Mouse (Mus musculus): ENCODE results near the gene Adm2.

The Adm2 gene

DNA sequence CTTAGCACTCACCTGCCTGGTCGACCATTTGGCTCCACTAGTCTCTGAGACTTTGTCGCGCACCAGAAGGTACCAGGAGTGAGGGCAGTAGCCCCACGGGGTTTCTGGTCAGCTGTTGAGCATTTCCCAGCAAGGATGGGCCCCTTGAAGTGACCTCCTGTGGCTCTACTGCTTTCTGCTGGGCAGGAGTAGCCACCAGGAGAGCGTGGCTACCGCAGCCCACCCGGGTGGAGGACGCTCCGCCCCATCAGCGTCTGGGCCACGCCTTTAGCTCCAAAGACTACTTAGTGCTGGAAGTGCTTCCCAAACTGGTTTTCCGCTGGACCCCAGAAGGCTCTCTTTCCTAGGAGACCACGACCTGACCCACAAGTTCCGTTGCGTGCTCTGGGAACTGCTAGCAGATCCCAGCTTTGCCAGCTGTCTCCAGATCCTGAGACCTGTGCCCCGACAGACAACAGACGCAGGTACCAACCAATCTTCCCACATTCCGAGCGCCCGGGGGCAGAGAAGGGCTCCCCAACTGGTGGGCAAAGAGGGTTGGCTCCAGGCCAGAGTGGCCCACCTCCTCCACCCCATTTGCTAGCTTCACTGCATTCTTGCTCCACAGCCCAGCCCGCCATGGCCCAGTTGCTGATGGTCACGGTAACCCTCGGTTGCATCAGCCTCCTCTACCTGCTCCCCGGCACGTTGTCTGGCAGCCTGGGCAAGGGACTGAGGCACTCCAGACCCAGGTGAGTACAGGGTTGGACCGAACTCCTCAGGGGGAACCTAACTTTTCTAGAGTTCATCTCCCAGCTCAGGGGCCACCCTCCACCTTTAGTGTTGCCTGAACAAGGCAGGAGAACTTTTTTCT, at the start of gene Adm2:
Gene Adm2, plus strand, starts transcription at position 51 of the 853 bp plus-strand sequence.
- DNase-seq, result no peak

- DNase-seq, result no peak
Measured at GRCm38 (mm10) chr15:89275497-89275896, 47.0 kb upstream of the Adm2 start.

DNA sequence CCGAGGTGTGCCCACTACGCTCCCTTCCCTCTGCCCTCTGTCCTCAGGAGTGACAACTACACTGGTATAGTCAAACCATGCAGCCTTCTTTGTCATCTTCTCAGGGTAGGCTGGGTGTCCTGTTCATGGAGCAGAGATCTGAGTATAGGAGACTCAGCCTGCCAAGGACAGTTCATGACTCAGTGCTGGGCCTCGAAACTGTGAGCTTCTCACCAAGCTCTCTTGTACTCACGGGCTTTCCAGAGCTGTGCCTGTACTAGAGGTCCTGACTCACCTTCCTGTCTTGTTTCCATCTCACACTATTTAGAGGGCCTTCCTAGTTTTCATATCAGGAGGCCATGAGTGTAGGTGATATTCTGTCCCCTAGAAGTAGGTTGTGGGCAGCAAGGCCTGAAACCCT, 45.2 kb upstream of the Adm2 start:
- DNase-seq, result no peak

GRCm38 (mm10) chr15:89282546-89282945, 40.0 kb upstream of the Adm2 start:
- no peak for DNase-seq

DNA sequence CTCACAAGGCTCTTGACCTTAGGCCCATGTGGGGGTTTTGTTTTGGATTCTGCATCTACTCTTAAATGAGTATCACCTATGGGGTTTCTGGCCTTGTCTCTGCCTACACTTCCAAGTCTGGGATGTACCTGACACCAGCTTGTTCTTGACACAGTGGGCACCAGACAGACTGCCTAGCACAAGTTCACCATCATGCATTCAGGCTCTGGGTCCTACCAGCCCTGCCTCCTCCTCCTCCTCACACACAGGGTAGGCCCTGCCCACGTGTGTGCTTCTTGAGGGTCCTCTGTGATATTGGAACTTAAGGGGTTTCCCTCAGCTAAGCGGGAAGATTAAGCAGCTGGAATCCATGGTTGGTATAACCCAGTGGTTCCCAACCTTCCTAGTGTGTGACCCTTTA, 38.4 kb upstream of the Adm2 start:
- no peak for DNase-seq

- peak in 1 of 2 experiments; percentile 46 for DNase-seq
Measured at GRCm38 (mm10) chr15:89285004-89285403, 37.5 kb upstream of the Adm2 start.

DNA sequence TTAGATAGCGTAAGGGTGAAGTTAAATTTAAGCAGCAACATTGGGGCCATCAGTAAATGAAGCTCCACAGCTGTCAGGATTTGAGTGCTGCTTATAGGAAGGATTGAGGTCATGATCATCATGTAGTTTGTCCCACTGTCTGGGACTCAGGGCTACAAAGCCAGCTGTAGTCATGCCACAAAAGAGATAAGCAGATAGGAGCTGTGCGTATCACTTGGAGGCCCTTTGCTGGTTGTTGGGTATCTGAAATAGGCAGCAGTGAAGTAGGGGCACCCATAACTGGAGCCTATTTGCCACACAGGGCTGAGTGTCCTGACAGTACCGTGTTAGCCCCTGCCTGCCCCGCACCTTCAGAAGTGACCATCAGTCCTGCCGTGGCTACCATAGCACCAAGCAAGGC, 37.0 kb upstream of the Adm2 start:
- DNase-seq, result no peak

DNA sequence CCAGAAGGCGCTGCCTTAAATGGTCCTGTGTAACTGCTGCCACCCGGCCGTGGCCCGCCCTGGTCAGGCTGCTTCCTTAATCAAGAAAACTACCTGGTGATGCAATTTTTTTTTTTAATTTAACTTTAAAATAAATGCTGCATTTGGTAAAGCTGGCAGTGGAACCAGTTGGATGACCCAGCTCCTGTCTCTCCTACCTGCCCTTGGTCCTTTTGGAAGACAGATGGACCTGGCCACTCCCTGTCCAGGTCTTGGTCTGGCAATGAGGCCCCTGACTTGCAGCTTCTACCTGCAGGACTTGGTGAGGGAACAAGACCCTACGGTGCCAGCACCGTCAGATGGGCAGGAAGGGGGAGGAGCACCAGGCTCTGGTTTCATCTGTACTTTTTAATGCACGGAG, 36.4 kb upstream of the Adm2 start:
- peak in 1 of 2 experiments; percentile 50 for DNase-seq

GRCm38 (mm10) chr15:89286582-89286981, 35.9 kb upstream of the Adm2 start:
- DNase-seq, result no peak

DNA sequence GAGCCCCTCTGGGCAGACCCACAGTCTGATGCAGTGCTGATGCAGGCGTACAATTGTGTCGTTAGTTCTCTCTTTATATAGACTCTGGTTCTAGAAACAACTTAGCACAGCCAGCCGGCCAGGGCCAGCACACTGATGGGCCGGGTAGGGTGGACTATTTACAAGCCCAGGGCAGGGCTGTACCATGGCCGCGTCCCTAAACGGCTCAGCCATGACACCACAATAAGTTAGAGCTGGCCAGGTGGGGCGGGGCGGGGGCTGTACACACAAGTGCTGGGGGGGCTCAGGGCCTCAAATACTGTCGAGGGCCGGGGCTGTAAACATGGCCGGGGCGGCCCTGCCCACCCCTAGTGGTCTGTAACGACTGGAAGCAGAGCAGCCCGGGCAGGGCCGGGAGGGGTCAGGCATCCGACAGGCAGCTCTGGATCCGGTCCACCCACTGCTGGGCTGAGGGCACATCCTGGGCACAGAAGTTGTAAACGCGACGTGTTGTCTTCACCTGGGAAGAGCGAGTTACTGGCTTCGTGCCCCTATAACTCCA, 34.2 kb upstream of the Adm2 start:
- DNase-seq, result no peak

GRCm38 (mm10) chr15:89289455-89289854, 33.1 kb upstream of the Adm2 start:
- DNase-seq, result no peak

GRCm38 (mm10) chr15:89291521-89291920, 31.0 kb upstream of the Adm2 start:
- DNase-seq, result no peak

GRCm38 (mm10) chr15:89292795-89293194, 29.7 kb upstream of the Adm2 start:
- DNase-seq, result no peak

DNA sequence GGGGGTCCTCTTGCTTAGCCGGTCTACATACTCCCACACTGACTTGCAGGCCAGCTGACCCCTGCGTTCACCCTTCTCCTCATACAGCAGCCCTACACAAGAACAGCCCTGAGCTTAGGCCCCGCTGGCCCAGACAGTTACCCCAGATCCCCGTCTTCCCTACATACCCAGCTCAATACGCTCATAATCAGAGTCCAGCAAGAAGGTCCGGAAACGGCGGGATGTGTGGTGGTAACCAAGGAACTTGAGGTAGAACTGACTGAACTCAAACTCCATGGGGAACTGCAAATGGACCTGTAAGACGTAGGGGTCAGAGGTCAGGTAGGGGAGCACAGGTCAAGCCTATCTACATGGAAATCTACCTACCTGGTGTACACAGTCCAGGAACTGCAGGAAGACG, 28.7 kb upstream of the Adm2 start:
- DNase-seq, result no peak

GRCm38 (mm10) chr15:89295580-89296165, 26.8 kb upstream of the Adm2 start:
- no peak for DNase-seq

GRCm38 (mm10) chr15:89296465-89296864, 26.1 kb upstream of the Adm2 start:
- DNase-seq, result no peak

- DNase-seq, result no peak
Measured at GRCm38 (mm10) chr15:89297695-89298094, 24.8 kb upstream of the Adm2 start.

DNA sequence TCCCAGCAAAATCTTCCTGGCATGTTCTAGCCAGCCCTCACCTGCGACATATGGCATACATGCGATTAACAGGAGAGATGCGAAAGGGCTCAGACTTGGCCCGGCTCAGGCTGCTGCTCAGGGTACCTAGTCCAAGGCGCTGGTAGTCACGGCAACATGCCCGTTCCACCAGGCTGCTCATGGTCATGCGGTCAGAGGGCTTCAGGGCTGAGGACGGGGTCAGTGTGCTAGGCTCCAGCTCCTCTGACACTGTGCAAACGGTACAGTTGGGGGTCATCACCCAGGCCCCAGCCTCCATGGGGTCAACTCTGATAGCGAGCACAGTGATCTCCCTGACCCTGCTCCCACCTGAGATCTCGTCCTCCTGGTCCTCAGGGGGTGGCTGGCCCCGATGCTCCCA, 22.3 kb upstream of the Adm2 start:
- no peak for DNase-seq

GRCm38 (mm10) chr15:89300600-89300999, 21.9 kb upstream of the Adm2 start:
- no peak for DNase-seq

DNA sequence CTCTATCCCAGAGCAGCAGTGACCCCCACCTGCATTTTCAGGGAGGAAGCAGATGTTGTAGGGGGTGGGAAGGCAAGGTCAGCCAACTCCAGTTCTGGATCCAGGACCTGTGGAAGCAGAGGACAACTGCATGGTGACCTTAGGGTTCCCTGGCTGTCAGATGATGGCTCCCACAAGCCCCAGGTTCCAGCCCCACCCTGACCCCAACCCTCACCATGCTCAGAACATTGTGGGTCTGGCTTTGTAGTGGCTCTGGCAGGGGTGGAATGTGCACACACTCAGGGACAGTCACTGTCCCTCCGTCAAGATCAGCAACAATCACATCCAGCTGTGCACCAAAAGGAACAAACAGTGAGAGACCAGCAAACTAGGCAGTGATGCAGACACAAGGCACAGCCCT, 16.6 kb upstream of the Adm2 start:
- DNase-seq, result no peak

DNA sequence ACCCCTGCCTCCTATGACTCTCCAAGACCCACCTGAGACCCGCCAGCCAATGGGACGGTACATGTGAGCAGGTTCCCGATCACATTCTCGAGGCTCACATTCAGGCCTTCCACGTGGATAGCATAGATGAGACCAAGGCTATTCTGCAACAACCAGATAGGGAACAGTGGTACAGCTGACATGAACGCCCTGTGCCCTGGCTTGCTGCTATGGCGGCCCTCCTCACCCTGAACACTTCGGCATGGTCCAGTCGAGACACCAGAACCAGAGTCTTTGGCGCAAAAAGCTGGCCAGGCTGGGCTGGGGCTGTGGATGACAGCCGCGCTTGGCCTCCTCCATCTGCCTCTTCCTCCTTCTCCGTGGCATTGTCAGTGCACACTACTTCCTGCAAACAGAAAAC, 15.1 kb upstream of the Adm2 start:
- DNase-seq, result no peak

DNA sequence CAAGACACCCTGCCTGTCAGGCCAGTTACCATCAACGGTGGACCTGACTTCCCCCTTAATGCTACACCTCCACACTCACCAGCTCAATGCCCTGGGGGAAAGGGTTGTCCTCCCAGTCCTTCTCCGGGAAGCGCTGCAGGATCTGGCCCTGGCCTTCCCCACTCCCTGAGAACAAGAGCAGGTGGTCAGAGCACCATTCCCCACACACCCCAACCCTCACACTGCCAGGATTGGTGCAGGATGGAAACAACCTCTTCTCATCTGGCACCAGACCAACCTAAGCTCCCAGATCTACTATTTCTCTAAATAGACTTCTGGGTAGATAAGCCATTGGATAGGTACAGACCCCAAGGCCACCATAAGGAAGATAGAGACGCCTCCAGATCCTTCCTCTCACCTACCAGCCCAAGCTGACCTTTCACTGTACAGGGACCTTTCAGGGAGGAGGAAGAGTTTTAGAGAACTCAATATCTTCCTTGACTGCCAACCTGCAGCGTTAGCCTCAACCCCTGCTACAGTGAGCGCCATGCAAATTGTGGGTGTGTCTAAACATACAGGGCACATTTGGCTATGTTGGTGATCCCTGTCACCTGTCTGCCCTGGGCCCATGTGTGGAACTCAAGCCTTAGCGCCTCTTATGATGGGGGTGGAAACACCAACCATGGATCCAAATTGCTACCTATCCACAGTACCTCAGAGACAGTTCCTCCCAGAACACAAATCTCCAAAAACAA, 13.9 kb upstream of the Adm2 start:
- DNase-seq, result peak; percentile 52 to 53

DNA sequence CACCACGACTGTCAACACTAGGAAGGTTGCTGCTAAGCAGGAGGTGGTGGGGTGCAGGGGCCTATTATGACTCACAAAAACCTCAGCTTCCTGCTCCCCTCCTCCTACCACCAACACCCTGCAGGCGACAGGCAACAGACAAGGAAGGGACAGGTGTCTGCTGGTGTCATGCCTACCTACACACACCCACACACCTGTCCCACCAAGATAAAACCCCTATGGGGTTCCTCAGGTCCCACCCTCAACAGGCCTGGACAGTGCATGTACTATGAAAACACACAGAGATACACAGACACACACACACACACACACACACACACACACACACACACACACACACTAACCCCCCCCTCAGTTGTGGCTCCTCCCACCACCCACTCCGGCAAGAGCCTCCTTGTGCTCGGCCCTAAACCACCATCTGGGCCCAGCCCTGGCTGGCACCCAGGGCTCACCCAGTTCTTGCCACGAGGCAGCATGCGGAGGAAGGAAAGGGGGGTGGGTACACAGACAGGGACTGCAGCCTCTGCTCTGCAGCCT, 12.5 kb upstream of the Adm2 start:
- DNase-seq, result peak; percentile 72 to 74
